Mouse (Mus musculus) ovary, postnatal 36 days (tissue): ENCODE data around the gene Hmcn2.

Experiments
- DNase-seq: peaks from one replicate; pipeline ENCODE4 v3.0.0; 2022; ENCODE audit warnings: low spot score, mixed read lengths

Gene Hmcn2

GRCm38 (mm10) chr2:31304801-31305665 is 9.2 kb upstream of the Hmcn2 start:
- DNase-seq, result no peak

- DNase-seq, result peak; percentile 42
Observed at GRCm38 (mm10) chr2:31305684-31306083, 8.5 kb upstream of the Hmcn2 start.

GRCm38 (mm10) chr2:31308257-31308656 is 6.0 kb upstream of the Hmcn2 start:
- DNase-seq, result no peak

- no peak for DNase-seq
Observed at GRCm38 (mm10) chr2:31309549-31309948, 4.7 kb upstream of the Hmcn2 start.

- DNase-seq, result no peak
Observed at GRCm38 (mm10) chr2:31318162-31318561, 3.9 kb downstream of the Hmcn2 start.

- no peak for DNase-seq
Observed at GRCm38 (mm10) chr2:31319200-31319599, 5.0 kb downstream of the Hmcn2 start.

- no peak for DNase-seq
Observed at GRCm38 (mm10) chr2:31327186-31327585, 13.0 kb downstream of the Hmcn2 start.

GRCm38 (mm10) chr2:31337706-31338330 is 23.6 kb downstream of the Hmcn2 start:
- no peak for DNase-seq

GRCm38 (mm10) chr2:31339826-31340225 is 25.6 kb downstream of the Hmcn2 start:
- DNase-seq, result peak; percentile 24

- no peak for DNase-seq
Observed at GRCm38 (mm10) chr2:31341726-31342535, 27.7 kb downstream of the Hmcn2 start.

GRCm38 (mm10) chr2:31346096-31346495 is 31.9 kb downstream of the Hmcn2 start:
- DNase-seq, result peak; percentile 69

- DNase-seq, result no peak
Observed at GRCm38 (mm10) chr2:31348373-31348772, 34.2 kb downstream of the Hmcn2 start.

GRCm38 (mm10) chr2:31348850-31349249 is 34.6 kb downstream of the Hmcn2 start:
- DNase-seq, result no peak

- DNase-seq, result no peak
Observed at GRCm38 (mm10) chr2:31356771-31357170, 42.6 kb downstream of the Hmcn2 start.

GRCm38 (mm10) chr2:31359316-31359715 is 45.1 kb downstream of the Hmcn2 start:
- no peak for DNase-seq

GRCm38 (mm10) chr2:31367186-31367585 is 53.0 kb downstream of the Hmcn2 start:
- DNase-seq, result no peak

- no peak for DNase-seq
Observed at GRCm38 (mm10) chr2:31371396-31371795, 57.2 kb downstream of the Hmcn2 start.

GRCm38 (mm10) chr2:31372186-31372585 is 58.0 kb downstream of the Hmcn2 start:
- DNase-seq, result no peak

GRCm38 (mm10) chr2:31374415-31374814 is 60.2 kb downstream of the Hmcn2 start:
- no peak for DNase-seq

- DNase-seq, result no peak
Observed at GRCm38 (mm10) chr2:31376057-31376456, 61.8 kb downstream of the Hmcn2 start.

- no peak for DNase-seq
Observed at GRCm38 (mm10) chr2:31377481-31377880, 63.3 kb downstream of the Hmcn2 start.

GRCm38 (mm10) chr2:31381292-31381846 is 67.2 kb downstream of the Hmcn2 start:
- peak; percentile 20 for DNase-seq
